Mouse (Mus musculus) bone marrow, adult 2 months (tissue): Measurements from ENCODE around the gene Sgip1.

Source experiments
- CTCF ChIP-seq: fragments of 200-500 bp; IDR thresholded peaks from 2 replicates; pipeline ENCODE4 v1.5.1; 2011; ENCODE audit warnings: low read length, control low read depth; ENCODE audit not compliant: control insufficient read depth, insufficient read depth
- POLR2A ChIP-seq: fragments of 200-500 bp; IDR thresholded peaks from 2 replicates; pipeline ENCODE4 v1.6.1; 2011; ENCODE audit warnings: low read depth, mild to moderate bottlenecking, control low read depth, low read length, borderline replicate concordance; ENCODE audit not compliant: control insufficient read depth

DNA sequence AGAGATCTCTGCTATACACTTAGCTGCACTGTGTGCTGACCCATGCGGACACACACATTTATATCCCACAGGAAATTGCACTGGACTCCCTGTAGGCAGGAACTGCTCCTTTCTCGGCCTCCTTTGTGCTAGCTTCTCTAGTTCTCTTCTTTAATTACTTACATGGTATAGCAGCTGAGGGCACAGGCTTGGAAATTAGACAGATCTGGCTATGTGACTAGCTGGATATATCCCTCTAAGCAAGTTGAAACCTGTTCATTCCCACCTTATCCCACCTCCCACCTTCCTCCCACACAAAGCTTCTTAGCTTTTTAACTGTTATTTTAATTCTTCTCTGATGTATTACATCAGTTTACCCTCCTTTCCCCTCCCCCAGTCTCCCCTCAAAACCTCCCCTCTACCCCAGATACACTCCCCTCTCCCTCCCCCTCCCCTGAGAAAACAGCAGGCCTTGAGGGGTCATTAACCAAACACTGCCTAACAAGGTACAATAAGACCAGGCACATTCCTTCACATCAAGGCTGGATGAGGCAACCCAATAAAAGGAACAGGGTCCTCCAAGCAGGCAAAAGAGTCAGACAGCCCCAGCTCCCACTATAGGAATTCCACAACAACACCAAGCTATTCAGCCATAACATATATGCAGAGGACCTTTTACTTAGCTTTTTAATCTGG is 34.6 kb downstream of the Sgip1 start:
- TF ChIP-seq CTCF (no peak), POLR2A (no peak)
